Mouse (Mus musculus) MEL (cell line): ENCODE measurements at regions not wholly inside any gene's neighbourhood (a gene's known extent, or its start where the extent isn't known, plus 50 kb on each side); places are given as distances from the start of the nearest gene placed in this dataset.

ENCODE experiments used
- DNase-seq: peaks from one replicate; pipeline ENCODE4 v3.0.0; 2011; ENCODE audit warnings: low read depth, low spot score
- H3K27ac ChIP-seq: 2 replicates; pipeline ENCODE4 v1.5.1; 2012; ENCODE audit warnings: low read depth, mild to moderate bottlenecking, control low read depth, low read length, moderate library complexity; ENCODE audit not compliant: control insufficient read depth
- H3K27me3 ChIP-seq, 2 experiments: fragments of 150-350 bp in 1 of 2; sonication (generic) in 1 of 2; 2 replicates each; pipeline ENCODE4 v1.6.1; 2012; ENCODE audit warnings: low read length in 2 of 2, mild to moderate bottlenecking in 2 of 2, improper control_type of control experiment in 1 of 2, moderate library complexity in 1 of 2; ENCODE audit not compliant: insufficient read depth in 2 of 2, control insufficient read depth in 1 of 2
- H3K36me3 ChIP-seq, 2 experiments: 2 replicates each; pipeline ENCODE4 v1.6.1; 2012 to 2014; ENCODE audit warnings: low read length in 2 of 2, improper control_type of control experiment in 1 of 2, inconsistent platforms in 1 of 2, mild to moderate bottlenecking in 1 of 2; ENCODE audit not compliant: insufficient read depth in 2 of 2, control insufficient read depth in 1 of 2
- H3K4me1 ChIP-seq, 2 experiments: fragments of 150-350 bp in 1 of 2; sonication (generic) in 1 of 2; 2 replicates each; pipeline ENCODE4 v1.6.1; 2012; ENCODE audit warnings: low read length in 2 of 2, improper control_type of control experiment in 1 of 2, mild to moderate bottlenecking in 1 of 2; ENCODE audit not compliant: insufficient read depth in 2 of 2, control insufficient read depth in 1 of 2
- H3K4me3 ChIP-seq, 2 experiments: fragments of 150-350 bp in 1 of 2; sonication (generic) in 1 of 2; 2 replicates each; pipeline ENCODE4 v1.5.1; 2012; ENCODE audit warnings: low read depth in 2 of 2, low read length in 2 of 2, mild to moderate bottlenecking in 2 of 2, moderate library complexity in 2 of 2, control low read depth in 1 of 2, improper control_type of control experiment in 1 of 2; ENCODE audit not compliant: control insufficient read depth in 1 of 2, insufficient read depth in 1 of 2
- H3K79me2 ChIP-seq: 2 replicates; pipeline ENCODE4 v1.6.1; 2012; ENCODE audit warnings: mild to moderate bottlenecking, low read length, moderate library complexity; ENCODE audit not compliant: control insufficient read depth, poor library complexity, insufficient read depth
- H3K9ac ChIP-seq: 2 replicates; pipeline ENCODE4 v1.6.1; 2012; ENCODE audit warnings: low read depth, mild to moderate bottlenecking, control low read depth, low read length, moderate library complexity; ENCODE audit not compliant: control insufficient read depth, poor library complexity, severe bottlenecking
- H3K9me3 ChIP-seq: fragments of 150-350 bp; sonication (generic); replicated peaks from 2 replicates; pipeline ENCODE4 v1.6.1; 2012; ENCODE audit warnings: mild to moderate bottlenecking, low read length, improper control_type of control experiment, moderate library complexity; ENCODE audit not compliant: insufficient read depth
- BHLHE40 ChIP-seq: IDR thresholded peaks from 2 replicates; pipeline ENCODE4 v1.6.1; 2012; ENCODE audit warnings: low read depth, mild to moderate bottlenecking, inconsistent platforms, low read length, improper control_type of control experiment, borderline replicate concordance
- CHD1 ChIP-seq: IDR thresholded peaks from 2 replicates; pipeline ENCODE4 v1.6.1; 2012; ENCODE audit warnings: low read depth, mild to moderate bottlenecking, inconsistent platforms, low read length, improper control_type of control experiment
- E2F4 ChIP-seq: IDR thresholded peaks from 2 replicates; pipeline ENCODE4 v1.6.1; 2011; ENCODE audit warnings: low read depth, low read length, improper control_type of control experiment, borderline replicate concordance
- ELF1 ChIP-seq: IDR thresholded peaks from 2 replicates; pipeline ENCODE4 v1.6.1; 2014; ENCODE audit warnings: low read depth, mild to moderate bottlenecking, inconsistent platforms, low read length, improper control_type of control experiment, moderate library complexity
- ETS1 ChIP-seq: IDR thresholded peaks from 2 replicates; pipeline ENCODE4 v1.6.1; 2012; ENCODE audit warnings: low read depth, mild to moderate bottlenecking, inconsistent platforms, low read length, improper control_type of control experiment, moderate library complexity
- GATA1 ChIP-seq: IDR thresholded peaks from 2 replicates; pipeline ENCODE4 v1.6.1; 2011; ENCODE audit warnings: low read depth, low read length, improper control_type of control experiment
- HCFC1 ChIP-seq: IDR thresholded peaks from 2 replicates; pipeline ENCODE4 v1.6.1; 2012; ENCODE audit warnings: low read depth, mild to moderate bottlenecking, inconsistent platforms, low read length, improper control_type of control experiment, moderate library complexity
- JUND ChIP-seq: IDR thresholded peaks from 2 replicates; pipeline ENCODE4 v1.6.1; 2011; ENCODE audit warnings: low read depth, mild to moderate bottlenecking, improper control_type of control experiment, low read length
- KAT2A ChIP-seq: conservative IDR thresholded peaks from 2 replicates; pipeline ENCODE4 v1.6.1; 2012; ENCODE audit warnings: low read depth, low read length, improper control_type of control experiment, inconsistent platforms
- MAZ ChIP-seq: IDR thresholded peaks from 2 replicates; pipeline ENCODE4 v1.6.1; 2012; ENCODE audit warnings: low read depth, mild to moderate bottlenecking, inconsistent platforms, low read length, improper control_type of control experiment
- MEF2A ChIP-seq: IDR thresholded peaks from 2 replicates; pipeline ENCODE4 v1.6.1; 2014; ENCODE audit warnings: low read depth, mild to moderate bottlenecking, inconsistent platforms, low read length, improper control_type of control experiment; ENCODE audit not compliant: poor library complexity, insufficient replicate concordance, severe bottlenecking; ENCODE audit errors: extremely low read depth
- MXI1 ChIP-seq: IDR thresholded peaks from 2 replicates; pipeline ENCODE4 v1.6.1; 2011; ENCODE audit warnings: mild to moderate bottlenecking, low read depth, low read length, improper control_type of control experiment
- MYC ChIP-seq: IDR thresholded peaks from 2 replicates; pipeline ENCODE4 v1.6.1; 2011; ENCODE audit warnings: low read depth, mild to moderate bottlenecking, low read length, improper control_type of control experiment, moderate library complexity
- NELFE ChIP-seq: IDR thresholded peaks from 2 replicates; pipeline ENCODE4 v1.6.1; 2011; ENCODE audit warnings: low read depth, low read length, improper control_type of control experiment
- POLR2A ChIP-seq, 2 experiments: IDR thresholded peaks; 2 replicates each; pipeline ENCODE4 v1.6.1; 2011 to 2012; ENCODE audit warnings: low read length in 2 of 2, mild to moderate bottlenecking in 2 of 2, control low read depth in 1 of 2, improper control_type of control experiment in 1 of 2, low read depth in 1 of 2, moderate library complexity in 1 of 2; ENCODE audit not compliant: control insufficient read depth in 1 of 2, insufficient read depth in 1 of 2, poor library complexity in 1 of 2
- POLR2AphosphoS2 ChIP-seq: IDR thresholded peaks from 2 replicates; pipeline ENCODE4 v1.6.1; 2011; ENCODE audit warnings: low read length, improper control_type of control experiment
- RCOR1 ChIP-seq: IDR thresholded peaks from 2 replicates; pipeline ENCODE4 v1.6.1; 2012; ENCODE audit warnings: low read depth, mild to moderate bottlenecking, inconsistent platforms, low read length, improper control_type of control experiment
- TAL1 ChIP-seq: IDR thresholded peaks from 2 replicates; pipeline ENCODE4 v1.6.1; 2012; ENCODE audit warnings: mild to moderate bottlenecking, inconsistent platforms, low read length, moderate library complexity, mixed read lengths
- USF2 ChIP-seq, 2 experiments: IDR thresholded peaks; 2 replicates each; pipeline ENCODE4 v1.6.1; 2011 to 2012; ENCODE audit warnings: improper control_type of control experiment in 2 of 2, low read length in 2 of 2, borderline replicate concordance in 1 of 2, inconsistent platforms in 1 of 2, low read depth in 1 of 2, mild to moderate bottlenecking in 1 of 2; ENCODE audit not compliant: insufficient read depth in 1 of 2
- ZC3H11A ChIP-seq: IDR thresholded peaks from 2 replicates; pipeline ENCODE4 v1.6.1; 2012; ENCODE audit warnings: low read depth, mild to moderate bottlenecking, inconsistent platforms, low read length, improper control_type of control experiment
- ZKSCAN1 ChIP-seq: IDR thresholded peaks from 2 replicates; pipeline ENCODE4 v1.6.1; 2012; ENCODE audit warnings: low read depth, mild to moderate bottlenecking, inconsistent platforms, low read length, improper control_type of control experiment, moderate library complexity

- Histone ChIP-seq H3K79me2 (no peaks in the 10 kb centered on the region), H3K27me3 (no peaks in the 10 kb centered on the region), H3K4me3 (no peak overlapping the region), H3K27ac (no peak overlapping the region), H3K4me1 (no peaks in the 10 kb centered on the region), H3K9me3 (no peaks in the 10 kb centered on the region), H3K9ac (no peak overlapping the region), H3K36me3 (no peaks in the 10 kb centered on the region)
- peak; percentile 2 for DNase-seq
- TF ChIP-seq ELF1 (no peak), E2F4 (no peak), USF2 (IDR thresholded peaks at IDR 0.05; ENCODE audit: borderline replicate concordance in 1 of 2, insufficient read depth in 1 of 2, low read depth in 1 of 2, low read length in 2 of 2) (no peak), NELFE (no peak)
Observed at GRCm38 (mm10) chr1:129106961-129107557, 166.0 kb upstream of the Thsd7b start.

DNA sequence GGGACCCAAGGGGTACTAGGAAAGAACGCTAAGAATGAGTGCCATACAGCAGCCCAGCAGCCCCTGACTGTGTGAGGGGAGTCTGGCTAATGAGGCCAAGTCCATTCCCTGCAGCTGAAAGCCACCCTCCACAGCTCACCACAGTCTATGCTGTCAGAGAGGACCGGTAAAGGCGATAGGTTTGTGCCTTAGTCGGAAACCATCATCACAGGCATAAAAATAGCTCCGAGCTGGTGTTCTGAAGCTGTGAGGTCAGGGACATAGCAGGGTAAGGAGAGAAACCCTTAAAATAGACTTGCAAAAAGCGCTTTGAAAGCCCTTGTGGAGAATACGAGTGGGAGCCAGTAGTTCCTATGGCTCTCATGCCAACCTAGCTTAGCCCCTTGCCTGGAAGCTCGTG lies 172.1 kb upstream of the Thsd7b start:
- H3K27ac ChIP-seq, result no peak overlapping the region
- no peaks in the 10 kb centered on the region for H3K4me1 ChIP-seq
- no peaks in the 10 kb centered on the region for H3K79me2 ChIP-seq
- no peak overlapping the region for H3K4me3 ChIP-seq
- H3K36me3 ChIP-seq, result no peaks in the 10 kb centered on the region
- no peak for DNase-seq
- H3K9ac ChIP-seq, result no peak overlapping the region
- no peak for TF ChIP-seq ZC3H11A
- no peak for TF ChIP-seq POLR2AphosphoS2
- TF ChIP-seq JUND, result no peak
- TF ChIP-seq MXI1, result no peak
- no peak for TF ChIP-seq POLR2A (IDR thresholded peaks at IDR 0.05; ENCODE audit: control insufficient read depth in 1 of 2, insufficient read depth in 1 of 2, low read depth in 1 of 2, low read length in 2 of 2, poor library complexity in 1 of 2)
- TF ChIP-seq MAZ, result no peak
- no peak for TF ChIP-seq E2F4
- no peak for TF ChIP-seq BHLHE40
- no peak for TF ChIP-seq HCFC1
- TF ChIP-seq GATA1, result no peak
- no peak for TF ChIP-seq RCOR1
- TF ChIP-seq MEF2A, result no peak
- no peak for TF ChIP-seq TAL1
- no peak for TF ChIP-seq KAT2A
- TF ChIP-seq ETS1, result no peak
- TF ChIP-seq MYC, result no peak
- TF ChIP-seq CHD1, result no peak
- TF ChIP-seq ZKSCAN1, result no peak
- no peaks in the 10 kb centered on the region for H3K9me3 ChIP-seq
- no peaks in the 10 kb centered on the region for H3K27me3 ChIP-seq
